Mouse (Mus musculus) CH12.LX (cell line): ENCODE measurements around the gene Rpl10a. TPM values are rescaled to one million over a fixed set of nuclear protein-coding genes. Genes with fewer than 3 reads are reported as not detected.

Experiments used
- DNase-seq: peaks from one replicate; pipeline ENCODE4 v3.0.0-alpha.2; 2013; ENCODE audit errors: extremely low read depth
- H3K27ac ChIP-seq: 2 replicates; pipeline ENCODE4 v1.5.1; 2012; ENCODE audit warnings: low read depth, mild to moderate bottlenecking, control low read depth, moderate library complexity; ENCODE audit not compliant: insufficient read depth
- H3K27me3 ChIP-seq: replicated peaks from 2 replicates; pipeline ENCODE3; 2012; ENCODE audit warnings: inconsistent platforms
- H3K36me3 ChIP-seq, 2 experiments: replicated peaks in 1 of 2; 2 replicates each; pipeline versions ENCODE3 to v1.6.1; 2012; ENCODE audit warnings: inconsistent platforms in 1 of 2, low read length in 1 of 2, mild to moderate bottlenecking in 1 of 2, mixed read lengths in 1 of 2, moderate library complexity in 1 of 2; ENCODE audit not compliant: control insufficient read depth in 1 of 2, insufficient read depth in 1 of 2
- H3K4me1 ChIP-seq, 2 experiments: 2 replicates each; pipeline ENCODE4 v1.6.1; 2012; ENCODE audit warnings: inconsistent platforms in 1 of 2, moderate library complexity in 1 of 2; ENCODE audit not compliant: insufficient read depth in 2 of 2, control insufficient read depth in 1 of 2
- H3K4me2 ChIP-seq: 2 replicates; pipeline ENCODE4 v1.6.1; 2012; ENCODE audit warnings: low read depth, mild to moderate bottlenecking, control low read depth; ENCODE audit not compliant: poor library complexity, insufficient read depth, severe bottlenecking
- H3K4me3 ChIP-seq, 3 experiments: fragments of 150-350 bp in 1 of 3; sonication (generic) in 1 of 3; replicated peaks in 1 of 3; 2 replicates each; pipeline versions ENCODE3 to v1.5.1; 2011 to 2012; ENCODE audit warnings: low read depth in 2 of 3, low read length in 2 of 3, mild to moderate bottlenecking in 2 of 3, moderate library complexity in 2 of 3, control low read depth in 1 of 3, improper control_type of control experiment in 1 of 3, inconsistent platforms in 1 of 3, mixed read lengths in 1 of 3; ENCODE audit not compliant: poor library complexity in 1 of 3
- H3K79me2 ChIP-seq: replicated peaks from 2 replicates; pipeline ENCODE4 v1.6.1; 2012; ENCODE audit warnings: mild to moderate bottlenecking, moderate library complexity; ENCODE audit not compliant: control insufficient read depth, poor library complexity, insufficient read depth, severe bottlenecking; ENCODE audit errors: extremely low read depth
- H3K9ac ChIP-seq: 2 replicates; pipeline ENCODE4 v1.6.1; 2012; ENCODE audit warnings: low read depth, mild to moderate bottlenecking, control low read depth, moderate library complexity; ENCODE audit not compliant: insufficient read depth
- H3K9me3 ChIP-seq: replicated peaks from 2 replicates; pipeline ENCODE3; 2012; ENCODE audit warnings: low read length, inconsistent platforms, mixed read lengths
- CHD1 ChIP-seq: IDR thresholded peaks from 2 replicates; pipeline ENCODE4 v1.6.1; 2012; ENCODE audit warnings: low read depth, low read length, improper control_type of control experiment, inconsistent platforms
- CHD2 ChIP-seq: IDR thresholded peaks from 2 replicates; pipeline ENCODE4 v1.6.1; 2011; ENCODE audit warnings: low read length, improper control_type of control experiment
- E2F4 ChIP-seq: IDR thresholded peaks from 2 replicates; pipeline ENCODE4 v1.6.1; 2011; ENCODE audit warnings: low read depth, low read length, improper control_type of control experiment; ENCODE audit not compliant: insufficient replicate concordance
- EP300 ChIP-seq: IDR thresholded peaks from 2 replicates; pipeline ENCODE4 v1.6.1; 2011; ENCODE audit warnings: low read length, improper control_type of control experiment
- ETS1 ChIP-seq: conservative IDR thresholded peaks from 2 replicates; pipeline ENCODE4 v1.6.1; 2012; ENCODE audit warnings: low read depth, mild to moderate bottlenecking, inconsistent platforms, low read length, improper control_type of control experiment, moderate library complexity
- HCFC1 ChIP-seq: IDR thresholded peaks from 2 replicates; pipeline ENCODE4 v1.6.1; 2012; ENCODE audit warnings: low read depth, mild to moderate bottlenecking, inconsistent platforms, low read length, improper control_type of control experiment
- IRF4 ChIP-seq: IDR thresholded peaks from 2 replicates; pipeline ENCODE4 v1.6.1; 2014; ENCODE audit warnings: low read depth, mild to moderate bottlenecking, inconsistent platforms, low read length, improper control_type of control experiment
- JUN ChIP-seq: IDR thresholded peaks from 2 replicates; pipeline ENCODE4 v1.6.1; 2011; ENCODE audit warnings: low read depth, mild to moderate bottlenecking, low read length, improper control_type of control experiment, moderate library complexity; ENCODE audit not compliant: insufficient read depth
- MAX ChIP-seq: IDR thresholded peaks from 2 replicates; pipeline ENCODE4 v1.6.1; 2011; ENCODE audit warnings: low read length, improper control_type of control experiment
- MAZ ChIP-seq: IDR thresholded peaks from 2 replicates; pipeline ENCODE4 v1.6.1; 2012; ENCODE audit warnings: low read depth, mild to moderate bottlenecking, inconsistent platforms, low read length, improper control_type of control experiment, moderate library complexity
- MXI1 ChIP-seq: IDR thresholded peaks from 2 replicates; pipeline ENCODE4 v1.6.1; 2011; ENCODE audit warnings: mild to moderate bottlenecking, low read depth, low read length, improper control_type of control experiment
- NELFE ChIP-seq: IDR thresholded peaks from 2 replicates; pipeline ENCODE4 v1.6.1; 2011; ENCODE audit warnings: low read depth, low read length, improper control_type of control experiment
- NRF1 ChIP-seq: IDR thresholded peaks from 2 replicates; pipeline ENCODE4 v1.6.1; 2014; ENCODE audit warnings: low read depth, mild to moderate bottlenecking, inconsistent platforms, low read length, improper control_type of control experiment, moderate library complexity
- RCOR1 ChIP-seq: conservative IDR thresholded peaks from 2 replicates; pipeline ENCODE4 v1.6.1; 2012; ENCODE audit warnings: low read depth, mild to moderate bottlenecking, inconsistent platforms, low read length, improper control_type of control experiment
- SIN3A ChIP-seq: IDR thresholded peaks from 2 replicates; pipeline ENCODE4 v1.6.1; 2012; ENCODE audit warnings: low read length, improper control_type of control experiment, inconsistent platforms
- TBP ChIP-seq: conservative IDR thresholded peaks from 2 replicates; pipeline ENCODE4 v1.6.1; 2011; ENCODE audit warnings: low read depth, low read length, improper control_type of control experiment
- UBTF ChIP-seq: IDR thresholded peaks from 2 replicates; pipeline ENCODE4 v1.6.1; 2012; ENCODE audit warnings: low read depth, mild to moderate bottlenecking, inconsistent platforms, low read length, improper control_type of control experiment, moderate library complexity
- USF1 ChIP-seq: IDR thresholded peaks from 2 replicates; pipeline ENCODE4 v1.6.1; 2014; ENCODE audit warnings: low read depth, mild to moderate bottlenecking, inconsistent platforms, low read length, improper control_type of control experiment
- USF2 ChIP-seq: conservative IDR thresholded peaks from 2 replicates; pipeline ENCODE4 v1.6.1; 2011; ENCODE audit warnings: low read depth, low read length, improper control_type of control experiment
- ZC3H11A ChIP-seq: IDR thresholded peaks from 2 replicates; pipeline ENCODE4 v1.6.1; 2012; ENCODE audit warnings: low read depth, mild to moderate bottlenecking, inconsistent platforms, low read length, improper control_type of control experiment
- ZKSCAN1 ChIP-seq: IDR thresholded peaks from 2 replicates; pipeline ENCODE4 v1.6.1; 2012; ENCODE audit warnings: low read depth, inconsistent platforms, low read length, improper control_type of control experiment, borderline replicate concordance
- ZMIZ1 ChIP-seq: IDR thresholded peaks from 2 replicates; pipeline ENCODE4 v1.6.1; 2012; ENCODE audit warnings: low read depth, mild to moderate bottlenecking, inconsistent platforms, low read length, improper control_type of control experiment
- dilution Hi-C: fragments of 300-500 bp; cut with MboI; formaldehyde crosslinking; loops from 2 replicates; pipeline ENCODE4 v1.14.3; 2020; ENCODE audit warnings: low sequenced_read_pairs; ENCODE audit not compliant: extremely low pct_unique_long_range_greater_than_20kb, extremely low pct_ligation_motif_present
- in situ Hi-C: fragments of 300-500 bp; cut with MboI; formaldehyde crosslinking; loops from 3 replicates; pipeline ENCODE4 v1.14.3; 2019; ENCODE audit warnings: low sequenced_read_pairs, low pct_ligation_motif_present, low pct_unique_long_range_greater_than_20kb, mixed read lengths
- polyA plus RNA-seq: library from polyadenylated mRNA; unstranded; fragments of >175 nt; gene quantifications from 2 replicates; pipeline ENCODE4 v1.2.1, GENCODE M21; 2012; ENCODE audit warnings: low read depth; ENCODE audit not compliant: insufficient read length
- total RNA-seq, 2 experiments: library from RNA; depleted of rRNA; stranded (reverse); fragments of 300-350 nt in 1 of 2; fragments of >200 nt in 1 of 2; gene quantifications; 2 replicates each; pipeline ENCODE4 v1.2.3; 2012 to 2014

Gene Rpl10a
- total and polyA plus RNA-seq, 3 experiments, result 1,605 to 4,144 (median 3,467) TPM

GRCm38 (mm10) chr17:28313212-28313879, 14.9 kb upstream of the Rpl10a start, which contains the start of gene Fance (continued):
- TF ChIP-seq CHD2 (no peak), IRF4 (peak; percentile 18; the same call in 1 of the 2 replicates), USF1 (no peak), HCFC1 (peak; percentile 70), USF2 (no peak), SIN3A (peak; percentile 48), MAX (no peak), ETS1 (no peak), JUN (no peak), ZC3H11A (no peak)

GRCm38 (mm10) chr17:28313880-28314225, 14.4 kb upstream of the Rpl10a start:
- H3K9ac ChIP-seq, result peak overlapping the region; percentile 96
- no peak for DNase-seq
- dilution Hi-C loops, result no loop called here
- no peak for TF ChIP-seq E2F4
- no peak for TF ChIP-seq EP300
- TF ChIP-seq MAX, result 0 out of 2 replicates have a peak, but pooled peaks have one; percentile 36
- TF ChIP-seq ZMIZ1, result no peak
- 0 out of 2 replicates have a peak, but pooled peaks have one; percentile 1 for TF ChIP-seq NRF1
- TF ChIP-seq CHD1, result 0 out of 2 replicates have a peak, but pooled peaks have one; percentile 57
- no peak for TF ChIP-seq ZKSCAN1
- TF ChIP-seq MAZ, result no peak
- TF ChIP-seq UBTF, result no peak
- peak; percentile 45; the same call in 1 of the 2 replicates for TF ChIP-seq MXI1
- TF ChIP-seq TBP, result no peak
- TF ChIP-seq HCFC1, result no peak
- TF ChIP-seq SIN3A, result peak; percentile 50; the same call in 1 of the 2 replicates
- TF ChIP-seq RCOR1, result no peak
- no peak for TF ChIP-seq NELFE
- TF ChIP-seq, all 38 proteins: peak for 5
- H3K4me2 ChIP-seq, result peak overlapping the region; percentile 88
- no peaks in the 10 kb centered on the region for H3K9me3 ChIP-seq
- in situ Hi-C loops, result loop anchor here (25.0 kb wide), 1 partner anchor 227 kb away; the partner anchor contains the start of gene Tcp11
- 0 out of 2 replicates have a peak, but pooled peaks cover 2% of the 10 kb centered on the region for H3K79me2 ChIP-seq
- H3K36me3 ChIP-seq, result peaks cover 35 to 37% of the 10 kb centered on the region in 2 experiments
- peak overlapping the region; percentile 56 to 100 (median 85) for H3K4me3 ChIP-seq
- no peak overlapping the region for H3K27ac ChIP-seq
- no peaks in the 10 kb centered on the region for H3K27me3 ChIP-seq
- H3K4me1 ChIP-seq, result peaks cover 2 to 44% of the 10 kb centered on the region in 2 experiments; a peak in 2 of 4 replicates
